Mouse (Mus musculus) granulocyte monocyte progenitor cell, adult 5-6 weeks (primary cell): ENCODE results near the gene Gtf3a. TPM values are rescaled to one million over a fixed set of nuclear protein-coding genes. Genes with fewer than 3 reads are reported as not detected.
"Not testable (repeated sequence)": the region's sequence is repeated elsewhere in the genome, so short reads cannot be mapped to it uniquely, and the experiment has no call there.

Experiments used
- ATAC-seq: replicated peaks from 2 replicates; pipeline ENCODE4 v1.8.0; 2016; ENCODE audit warnings: mild to moderate bottlenecking, moderate TSS enrichment, inconsistent platforms; ENCODE audit not compliant: poor library complexity, severe bottlenecking
- total RNA-seq, 2 experiments: library from RNA; stranded (forward) in 1 of 2; stranded (reverse) in 1 of 2; fragments of 200-712, 200-1000 nt in 1 of 2; fragments of >200 nt in 1 of 2; fragmentation: Nextera tagmentation in 1 of 2; gene quantifications; 2 replicates each; pipeline ENCODE4 v1.2.3; 2014 to 2017

Gtf3a gene
- total RNA-seq, 2 experiments from 2014 or later = 114 to 126 TPM

DNA sequence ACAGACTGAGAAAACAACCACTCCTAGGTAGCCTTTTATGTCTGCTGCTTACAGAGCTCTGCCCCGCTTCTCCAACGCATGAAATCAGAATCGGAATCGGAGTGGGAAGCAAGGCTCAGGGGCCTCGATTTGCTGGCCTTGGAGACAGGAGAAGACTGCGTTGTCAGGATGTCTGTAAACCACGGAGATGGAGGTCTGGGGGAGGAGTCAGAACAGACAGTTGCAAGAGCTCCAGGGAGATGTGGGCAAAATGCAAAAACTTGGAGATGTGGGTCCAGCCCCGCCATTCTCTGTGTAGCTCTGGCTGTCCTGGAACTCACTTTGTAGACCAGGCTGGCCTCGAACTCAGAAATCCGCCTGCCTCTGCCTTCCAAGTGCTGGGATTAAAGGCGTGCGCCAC is 15.0 kb upstream of the Gtf3a start:
- no peak for ATAC-seq

DNA sequence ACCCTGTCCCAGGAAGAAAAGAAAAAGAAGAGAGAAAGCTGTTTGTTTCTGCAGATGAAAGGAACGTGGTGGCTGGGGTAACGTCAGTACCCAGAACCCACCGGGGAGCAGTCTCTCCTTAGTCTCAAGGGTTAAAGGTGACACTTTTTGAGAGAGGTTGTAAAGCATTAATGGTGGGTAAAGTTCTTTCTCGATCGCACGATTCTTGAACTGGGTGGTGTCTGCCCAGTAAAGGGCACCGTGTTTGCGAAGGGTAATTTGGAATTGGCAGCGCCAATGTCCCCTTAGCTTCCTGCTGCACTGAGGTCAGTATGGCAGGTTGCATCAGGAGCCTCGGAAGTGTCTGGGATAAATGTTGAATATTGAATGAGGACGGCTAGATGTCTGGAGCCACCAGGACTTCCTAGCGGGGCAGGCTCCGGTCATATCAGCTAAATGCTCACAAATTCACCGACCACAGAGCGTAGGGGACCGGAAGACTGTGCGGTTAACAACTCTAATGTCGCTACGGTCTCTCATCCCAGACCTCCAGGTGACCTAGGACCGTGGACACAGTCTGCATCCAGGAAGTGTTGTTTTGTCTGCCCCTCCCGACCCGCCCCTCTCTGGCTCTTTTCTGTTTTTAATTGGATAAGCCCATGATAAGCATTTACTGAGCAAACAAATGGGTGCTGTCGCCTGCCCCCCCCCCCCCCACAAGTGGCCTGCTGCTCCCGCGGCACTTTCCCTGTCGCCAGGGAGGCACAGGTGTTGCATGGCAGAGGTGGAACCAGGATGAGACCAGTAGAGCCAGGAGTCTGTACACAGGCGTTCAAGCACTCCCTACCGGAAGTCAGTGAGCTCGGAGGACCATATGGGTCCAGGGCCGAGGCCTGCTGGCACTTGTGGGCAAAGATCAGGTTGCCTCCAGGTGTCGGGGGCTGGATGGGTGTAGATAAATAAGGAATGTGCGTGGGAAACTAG is 10.6 kb upstream of the Gtf3a start:
- ATAC-seq = no peak

DNA sequence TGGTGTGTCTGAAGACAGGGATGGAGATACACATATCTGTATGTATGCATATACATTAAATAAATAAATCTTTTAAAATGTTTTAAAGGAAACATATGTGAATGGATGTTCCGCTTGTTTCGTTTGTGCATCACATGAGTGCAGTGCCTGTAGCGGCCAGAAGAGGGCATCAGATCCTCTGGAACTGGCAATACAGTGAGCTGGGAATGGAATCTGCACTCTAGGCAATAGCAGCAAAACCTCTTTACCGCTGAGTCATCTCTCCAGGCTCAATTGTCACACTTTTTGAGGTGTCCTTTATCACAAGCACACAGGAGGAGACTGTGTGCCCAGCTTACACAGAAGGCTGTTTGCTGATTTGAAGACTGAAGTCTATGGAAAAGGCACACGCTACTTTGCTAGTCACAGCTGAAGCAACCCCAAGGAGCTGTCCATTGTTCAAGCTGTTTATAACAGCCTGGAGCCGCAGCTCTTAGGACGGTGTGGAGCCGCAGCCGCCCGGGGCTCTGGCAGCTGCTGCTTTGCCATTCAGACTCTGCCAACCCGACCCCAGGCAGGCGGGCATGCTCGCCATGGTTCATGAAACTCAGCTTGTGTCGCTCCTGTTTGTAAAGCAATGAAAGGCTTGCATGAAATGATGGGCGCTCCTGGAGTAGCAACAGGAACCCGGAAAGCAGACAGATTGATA is 9.2 kb upstream of the Gtf3a start:
- ATAC-seq = peak; percentile 36; the same call in 1 of the 2 replicates

DNA sequence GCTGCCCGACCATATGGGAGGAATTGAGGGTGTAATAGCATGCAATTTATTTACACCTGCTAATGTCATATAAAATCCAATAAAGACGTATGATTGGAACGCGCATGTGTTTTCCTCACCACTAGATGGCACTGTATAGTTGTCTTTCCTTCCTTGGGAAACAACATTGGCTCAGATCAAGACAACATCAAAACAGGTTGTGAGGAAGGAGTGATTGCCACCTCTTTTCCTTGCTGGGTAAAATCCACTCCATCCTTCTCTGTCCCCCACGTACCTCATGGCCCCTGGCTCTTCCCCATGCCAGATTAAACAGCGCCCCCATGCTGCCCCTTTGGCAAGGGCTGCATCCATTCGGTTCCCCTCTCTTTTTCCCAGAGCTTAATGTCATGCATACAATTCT is 8.2 kb upstream of the Gtf3a start:
- ATAC-seq = peak; percentile 74

DNA sequence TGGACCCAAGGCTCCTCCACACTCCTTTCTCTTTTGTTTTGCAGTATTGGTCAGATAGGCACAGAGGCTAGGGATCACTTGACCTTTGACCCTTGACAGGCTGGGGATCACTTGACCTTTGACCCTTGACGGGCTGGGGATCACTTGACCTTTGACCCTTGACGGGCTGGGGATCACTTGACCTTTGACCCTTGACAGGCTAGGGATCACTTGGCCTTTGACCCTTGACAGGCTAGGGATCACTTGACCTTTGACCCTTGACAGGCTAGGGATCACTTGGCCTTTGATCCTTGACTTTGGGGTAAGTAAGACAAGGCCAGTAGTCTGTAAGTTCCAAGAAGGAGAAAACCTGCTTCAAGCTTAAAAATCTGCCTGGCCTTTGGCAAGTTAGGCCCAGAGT is 6.5 kb upstream of the Gtf3a start:
- ATAC-seq = not testable (repeated sequence)

DNA sequence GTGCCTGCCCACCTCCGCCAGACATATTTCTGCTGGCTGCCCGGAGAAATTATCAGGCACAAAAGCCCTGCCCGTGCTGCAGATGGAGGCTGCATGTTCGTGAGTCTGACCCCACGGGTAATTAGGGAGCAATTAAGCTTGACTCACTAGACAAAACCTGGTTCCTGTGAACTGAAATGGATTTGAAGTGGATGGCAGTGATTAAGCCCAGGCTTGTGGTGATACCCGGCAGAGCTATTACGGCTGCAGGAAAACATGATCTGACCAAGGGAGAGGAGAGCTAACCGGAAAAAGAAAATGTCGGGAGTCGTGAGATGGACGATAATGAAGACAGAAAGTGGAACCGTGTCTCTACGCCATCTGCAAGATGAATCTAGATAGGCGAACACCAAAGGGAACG is 5.5 kb upstream of the Gtf3a start:
- no peak for ATAC-seq

DNA sequence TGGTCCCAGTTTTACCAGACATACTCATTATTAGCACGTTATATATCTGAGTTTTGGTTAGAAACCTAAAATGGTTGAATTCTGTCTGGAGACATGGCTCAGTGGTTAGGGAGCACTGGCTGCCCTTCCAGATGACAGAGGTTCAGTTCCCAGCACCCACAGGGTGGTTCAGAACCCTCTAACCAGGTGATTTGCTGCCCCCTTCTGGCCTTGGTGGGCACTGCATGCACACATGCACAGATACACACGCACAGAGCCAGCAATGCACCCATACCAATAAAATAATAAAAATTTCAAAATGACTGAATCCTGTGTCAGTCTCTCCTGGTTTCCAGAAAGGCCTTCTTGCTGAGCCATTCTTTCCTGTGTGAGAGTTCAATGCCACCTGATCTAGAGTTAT is 3.9 kb upstream of the Gtf3a start:
- ATAC-seq = no peak

DNA sequence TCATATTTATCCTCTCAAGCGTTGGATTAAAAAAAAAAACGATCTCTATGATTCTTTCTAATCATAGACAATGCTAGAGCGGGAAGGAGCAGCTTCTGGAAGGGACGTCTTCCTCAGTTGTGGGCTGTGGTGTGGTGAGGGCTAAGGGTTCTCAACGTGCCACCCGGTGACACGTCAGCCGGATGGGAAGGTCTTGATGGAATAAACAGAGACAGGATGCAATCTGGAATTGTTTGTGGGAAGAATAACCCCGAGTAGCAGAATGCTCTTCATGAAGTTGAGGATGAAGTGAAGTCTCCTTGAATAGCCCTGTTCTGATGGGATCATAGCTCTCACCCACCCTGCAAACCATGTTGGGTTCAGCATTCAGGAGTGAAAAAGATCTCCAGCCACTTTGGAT is 1.8 kb upstream of the Gtf3a start:
- ATAC-seq = no peak

DNA sequence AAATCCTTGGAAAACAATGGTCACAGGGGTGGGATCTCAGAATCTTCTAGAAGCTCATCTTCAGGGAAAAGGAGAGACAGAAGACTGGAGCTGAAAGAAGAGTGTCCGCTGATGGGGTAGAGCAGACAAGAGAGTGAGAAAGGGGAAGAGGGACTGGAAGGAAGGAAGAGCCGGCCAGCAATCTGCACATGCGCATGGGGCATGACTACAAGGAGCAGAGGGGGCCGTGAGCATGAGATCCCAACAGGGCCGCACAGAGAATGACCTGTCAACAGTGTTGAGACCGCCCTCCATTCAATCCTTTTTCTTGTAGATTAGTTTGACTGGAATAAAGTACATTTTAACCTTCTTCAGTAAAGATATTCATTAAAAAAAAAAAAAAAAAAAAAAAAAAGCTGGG is 960 bp upstream of the Gtf3a start:
- ATAC-seq = peak; percentile 64

DNA sequence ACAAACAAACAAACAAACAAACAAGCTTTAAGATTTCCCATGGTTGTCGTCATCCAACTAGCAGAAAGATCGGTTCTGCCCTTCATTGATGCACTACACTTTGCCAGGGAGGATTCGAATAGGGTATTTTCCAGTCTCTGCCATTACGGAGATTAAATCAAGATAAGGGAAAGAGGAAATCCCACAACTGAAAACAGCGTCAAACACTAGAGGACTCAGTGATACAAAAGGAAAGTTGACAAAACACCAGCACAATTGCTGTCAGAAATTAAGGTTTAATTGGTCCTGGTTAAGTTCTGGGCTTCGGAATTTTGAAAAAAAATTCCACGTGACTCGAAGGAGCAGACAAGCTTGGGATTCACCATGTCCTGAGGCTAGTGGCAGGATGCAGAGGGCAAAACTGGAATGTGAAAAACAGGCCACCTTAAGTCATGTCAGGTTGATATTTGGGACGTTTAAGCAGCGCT is 383 bp upstream of the Gtf3a start:
- no peak for ATAC-seq

DNA sequence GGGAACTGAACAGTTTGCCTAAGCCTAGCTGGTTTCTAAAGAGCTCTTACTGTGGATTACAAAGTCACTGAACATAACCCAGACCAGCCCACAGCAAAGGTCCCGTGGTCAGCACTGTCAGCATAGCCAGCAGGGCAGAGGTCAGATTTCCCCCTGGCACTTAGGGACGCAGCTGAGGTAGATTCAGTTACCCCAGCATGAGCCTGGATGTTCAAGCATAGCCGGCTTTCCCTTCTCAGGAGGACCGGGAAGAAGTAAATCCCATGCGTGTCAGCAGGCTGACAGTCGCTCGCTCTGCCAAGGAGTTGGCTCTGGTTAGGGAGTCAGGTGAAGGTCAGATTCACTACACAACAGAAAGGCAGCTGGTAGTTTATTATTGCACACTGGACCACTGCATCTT is 6.1 kb downstream of the Gtf3a start:
- ATAC-seq = no peak

DNA sequence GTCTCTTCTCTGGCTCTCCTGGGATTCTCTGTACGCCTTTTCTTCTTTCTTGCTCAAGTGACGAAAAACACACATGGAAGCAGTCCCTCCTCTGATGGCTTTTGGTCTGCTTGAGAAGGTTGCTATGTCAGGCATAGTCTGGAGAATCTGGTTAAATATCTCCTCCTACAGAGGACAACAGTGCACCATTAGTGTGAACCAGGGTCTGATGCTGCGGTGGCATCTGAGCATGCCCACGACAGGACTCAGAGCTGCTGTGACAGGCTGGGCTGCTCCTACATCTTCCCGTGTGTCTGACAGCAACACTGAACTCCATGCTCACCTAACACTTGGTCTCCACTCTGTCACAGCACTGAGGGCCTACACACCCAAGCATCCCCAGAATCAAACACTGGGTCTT is 7.2 kb downstream of the Gtf3a start:
- ATAC-seq = no peak

DNA sequence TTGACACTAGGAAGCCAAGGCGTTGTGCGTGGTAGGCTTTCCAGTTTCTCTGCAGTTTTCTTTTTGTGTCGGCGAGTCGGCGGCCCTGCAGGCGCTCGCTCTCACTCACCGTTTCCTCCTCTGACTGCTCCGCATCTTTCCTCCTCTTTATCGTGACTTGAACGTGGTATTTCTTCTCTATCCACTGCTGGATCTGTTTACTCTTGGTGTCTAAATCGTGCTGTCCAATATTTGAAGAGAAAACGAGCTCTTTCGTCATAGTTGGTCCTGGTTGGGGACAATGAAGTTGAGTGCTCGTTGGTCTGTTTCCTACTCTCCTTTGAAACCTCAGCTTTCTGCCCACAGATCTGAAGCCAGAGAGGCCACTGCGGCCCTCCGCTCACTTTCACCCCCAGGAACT is 8.2 kb downstream of the Gtf3a start:
- ATAC-seq = no peak

DNA sequence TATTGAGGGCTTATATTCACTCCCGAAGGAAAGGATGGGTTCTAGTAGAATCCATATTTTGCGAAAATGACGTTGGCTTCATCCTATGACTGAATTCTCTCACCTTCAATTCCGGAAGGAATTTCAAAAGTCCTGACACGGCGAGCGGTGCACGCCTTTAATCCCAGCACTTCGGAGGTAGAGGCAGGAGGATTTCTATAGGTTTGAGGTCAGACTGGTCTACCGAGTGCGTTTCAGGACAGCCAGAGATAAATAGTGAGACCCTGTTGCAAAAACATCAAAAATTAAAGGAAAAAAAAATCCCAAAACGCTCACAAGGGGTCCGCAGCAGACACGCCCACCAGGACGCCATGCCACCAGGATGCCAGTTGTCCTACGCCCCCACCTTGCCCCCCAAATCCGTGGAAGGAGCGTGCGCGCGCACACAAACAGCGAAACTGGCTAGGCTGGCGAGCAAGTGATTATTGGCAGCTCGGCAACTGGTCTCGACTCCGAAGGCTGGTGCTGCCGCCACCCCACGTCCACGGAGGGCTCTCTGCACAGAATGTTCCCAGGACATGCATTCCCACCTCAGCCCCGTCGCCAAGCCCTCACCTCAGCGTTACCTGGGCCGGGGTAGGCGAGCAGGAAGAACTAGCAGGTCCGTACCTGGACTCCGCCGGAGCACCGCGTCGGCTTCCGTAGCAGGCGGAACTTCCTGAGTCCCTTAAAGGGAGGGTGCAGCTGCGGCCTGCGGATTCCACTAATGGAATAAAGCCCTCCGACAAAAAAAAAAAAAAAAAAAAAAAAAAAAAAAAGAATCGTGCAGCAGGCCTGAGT is 14.9 kb downstream of the Gtf3a start, which contains the start of gene Mtif3:
Mtif3 (minus strand) TSS at position 683 of the 819 bp plus-strand sequence.
- peak; percentile 97 for ATAC-seq

DNA sequence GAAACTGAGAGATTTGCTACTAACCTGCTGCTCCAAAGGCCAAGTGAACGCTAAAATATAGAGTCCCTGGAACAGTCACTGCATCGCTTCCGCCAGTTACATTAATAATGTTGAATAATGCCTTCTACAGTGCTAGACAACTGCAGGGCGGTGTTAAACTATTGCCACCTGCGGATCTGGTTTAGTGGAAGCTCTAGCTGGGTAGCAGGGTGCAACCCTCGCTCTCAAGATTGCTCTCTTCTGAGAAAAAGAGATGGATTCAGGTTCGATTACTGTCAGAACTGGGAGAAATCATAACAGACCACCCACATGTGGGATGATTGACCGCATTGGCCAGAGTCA is 15.5 kb downstream of the Gtf3a start:
- ATAC-seq = peak; percentile 13; the same call in 1 of the 2 replicates

DNA sequence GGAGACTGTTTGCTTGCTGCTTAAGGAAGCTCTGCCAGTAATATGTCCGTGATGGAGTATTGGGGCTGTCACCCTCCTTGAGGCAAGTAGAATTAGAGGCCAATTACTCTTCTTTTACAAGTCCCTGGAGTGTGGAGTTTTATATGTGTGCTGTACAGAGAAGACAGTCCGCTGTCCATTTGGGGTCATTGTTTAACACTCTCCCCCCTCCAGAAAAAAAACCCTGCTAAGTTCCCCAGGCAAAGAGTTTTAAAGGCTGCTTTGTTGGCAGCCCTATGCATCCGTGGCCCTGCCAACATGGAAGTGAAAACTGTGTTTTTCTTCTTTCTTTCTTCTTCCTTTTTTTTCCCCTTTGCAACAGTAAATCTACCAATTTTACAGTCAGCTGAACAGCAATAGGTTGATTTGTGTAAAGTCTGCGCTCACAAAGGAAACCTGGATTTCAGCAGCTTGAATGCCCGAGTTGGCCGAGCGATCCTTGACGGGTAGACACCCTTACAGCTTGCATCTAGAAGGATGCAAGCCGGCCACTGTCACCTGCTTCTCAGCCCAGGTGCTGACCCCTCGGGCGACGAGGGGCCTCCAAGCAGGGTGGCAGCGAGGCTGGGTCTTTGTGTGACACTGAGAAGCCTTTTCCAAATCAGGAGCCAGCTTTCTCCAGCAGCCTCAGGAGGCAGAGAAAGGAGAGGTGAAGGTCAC is 20.4 kb downstream of the Gtf3a start:
- ATAC-seq = no peak

DNA sequence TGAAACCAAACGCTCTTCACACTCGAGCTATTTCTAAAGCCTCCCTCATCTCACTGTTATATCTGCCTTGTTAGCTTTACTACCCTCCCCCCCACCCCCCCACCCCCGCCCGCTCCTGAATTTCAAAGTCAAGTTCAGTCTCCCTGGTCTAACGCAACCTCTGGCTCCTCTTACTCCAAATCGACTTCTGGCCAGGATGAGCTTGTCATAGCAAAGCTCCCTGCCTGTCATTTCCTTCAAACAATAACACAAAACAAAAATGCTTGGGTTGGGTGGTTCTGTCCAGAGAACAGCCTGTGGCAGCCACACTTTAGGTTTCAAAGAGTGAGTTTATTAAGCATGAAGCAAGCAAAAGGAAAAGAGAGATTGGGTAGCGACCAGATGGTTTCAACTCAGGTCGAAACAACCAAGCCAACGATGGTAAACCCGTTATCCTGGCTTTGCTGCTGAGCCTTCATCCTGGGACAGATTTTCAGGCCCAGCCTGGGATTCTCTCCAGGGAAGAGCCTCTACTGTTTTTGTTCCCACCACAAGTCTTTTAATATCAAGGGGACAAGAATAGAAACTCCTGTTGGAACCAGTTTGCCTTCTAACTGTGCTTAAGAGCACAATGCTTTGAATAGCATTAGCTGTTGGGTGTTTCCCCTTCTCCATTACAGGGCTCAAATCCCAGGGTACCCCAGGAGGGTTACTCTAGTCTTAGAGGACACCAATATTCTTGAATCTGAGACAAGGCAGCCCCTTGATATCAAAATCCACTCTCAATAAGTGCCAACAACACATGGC is 23.5 kb downstream of the Gtf3a start:
- ATAC-seq = no peak

DNA sequence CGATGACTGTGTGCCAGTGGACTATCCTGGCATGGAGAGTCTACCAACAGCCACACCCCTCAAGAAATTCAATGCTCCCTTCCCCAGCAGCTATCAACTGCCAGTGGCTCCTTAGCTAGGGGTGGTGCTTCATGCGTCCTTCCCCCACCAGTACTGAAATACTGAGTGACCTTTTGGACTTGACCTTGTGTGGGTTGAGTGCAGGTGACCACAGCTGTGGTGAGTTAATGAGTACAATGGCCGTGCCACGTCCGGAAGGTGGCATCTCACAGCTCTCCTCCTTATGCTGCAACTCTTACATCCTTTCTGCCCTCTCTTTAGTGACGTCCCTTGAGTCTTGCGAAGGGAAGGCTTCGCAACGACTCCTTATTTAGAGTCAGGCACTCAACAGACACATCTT is 24.9 kb downstream of the Gtf3a start:
- peak; percentile 39; the same call in 1 of the 2 replicates for ATAC-seq
